Mouse (Mus musculus) right cerebral cortex, postnatal 4 days (tissue): Measurements from ENCODE around the gene Fstl1.

ENCODE experiments used
- DNase-seq: peaks from one replicate; pipeline ENCODE4 v3.0.0-alpha.2; 2022

The Fstl1 gene

DNA sequence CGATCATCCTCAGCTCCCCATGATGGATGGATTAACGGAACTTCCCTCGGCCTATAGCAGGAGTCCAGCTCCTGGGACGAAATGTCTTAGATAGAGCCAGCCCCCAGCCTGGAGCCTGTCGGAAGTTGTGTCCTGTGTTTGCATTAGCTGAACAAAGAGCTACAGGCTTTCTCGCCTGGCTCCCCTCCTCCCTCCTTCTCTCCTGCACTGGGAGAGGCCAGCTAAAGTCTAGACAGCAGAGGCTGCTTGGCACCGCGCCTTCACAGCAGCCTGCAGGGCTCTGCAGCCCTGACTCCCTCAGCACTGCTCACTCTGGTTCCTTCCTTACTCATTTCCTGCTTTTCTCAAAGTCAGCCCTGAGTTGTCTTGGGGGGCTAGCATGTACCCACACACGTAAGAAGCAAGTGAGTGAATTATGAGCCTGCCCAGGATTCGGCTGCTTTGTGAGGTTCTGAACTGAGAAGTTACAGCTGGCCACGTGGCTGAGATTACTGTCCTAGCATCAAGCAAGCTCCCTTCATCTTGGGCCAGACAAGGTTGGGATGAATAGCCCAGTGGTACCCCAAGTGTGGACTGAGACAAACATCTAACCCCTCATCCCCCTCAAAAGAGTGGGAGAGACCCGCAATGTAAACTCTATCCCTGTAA is 11.8 kb downstream of the Fstl1 start:
- DNase-seq, result peak; percentile 57

DNA sequence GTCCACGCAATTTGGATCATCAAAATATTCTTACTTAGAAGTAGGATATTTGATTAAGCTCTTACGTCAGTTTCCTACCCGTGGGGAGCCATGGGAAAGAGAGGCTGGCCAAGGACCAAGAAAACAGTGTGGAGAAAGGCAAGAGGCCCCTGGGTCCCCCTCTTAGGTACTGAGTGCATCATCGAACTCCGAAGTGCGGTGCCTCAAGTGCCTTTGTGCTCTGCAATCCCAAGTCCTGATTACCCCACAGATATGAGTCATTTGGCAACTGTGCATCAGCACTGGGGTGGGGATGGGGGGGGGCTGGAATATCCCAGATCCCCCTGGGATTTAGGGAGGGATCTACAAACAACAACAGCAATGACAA is 12.3 kb downstream of the Fstl1 start:
- DNase-seq, result no peak

DNA sequence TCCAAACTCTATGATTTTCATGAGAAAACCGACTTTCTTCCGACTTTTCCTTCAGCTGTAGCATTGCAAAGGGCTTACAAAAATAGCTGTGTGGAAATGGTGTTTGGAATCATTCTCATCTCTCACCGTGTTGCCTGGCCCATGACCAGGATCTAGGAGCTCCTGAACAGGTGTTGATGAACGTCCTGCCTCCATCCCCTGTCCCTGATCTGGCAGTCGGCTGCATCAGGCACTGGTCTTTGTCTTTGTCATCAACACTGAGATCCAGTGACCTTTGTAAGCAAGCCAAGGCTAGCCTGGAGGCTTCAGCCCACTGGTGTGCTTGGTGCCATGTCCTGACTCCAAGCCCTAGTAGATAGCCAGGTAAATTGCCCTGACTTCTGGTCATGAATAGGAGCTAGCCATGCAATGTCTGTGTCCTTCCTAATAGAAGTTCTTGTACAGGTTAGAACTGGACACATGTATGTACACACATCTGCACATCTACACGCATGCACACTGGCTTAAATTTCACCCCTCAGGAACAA is 12.8 kb downstream of the Fstl1 start:
- no peak for DNase-seq

DNA sequence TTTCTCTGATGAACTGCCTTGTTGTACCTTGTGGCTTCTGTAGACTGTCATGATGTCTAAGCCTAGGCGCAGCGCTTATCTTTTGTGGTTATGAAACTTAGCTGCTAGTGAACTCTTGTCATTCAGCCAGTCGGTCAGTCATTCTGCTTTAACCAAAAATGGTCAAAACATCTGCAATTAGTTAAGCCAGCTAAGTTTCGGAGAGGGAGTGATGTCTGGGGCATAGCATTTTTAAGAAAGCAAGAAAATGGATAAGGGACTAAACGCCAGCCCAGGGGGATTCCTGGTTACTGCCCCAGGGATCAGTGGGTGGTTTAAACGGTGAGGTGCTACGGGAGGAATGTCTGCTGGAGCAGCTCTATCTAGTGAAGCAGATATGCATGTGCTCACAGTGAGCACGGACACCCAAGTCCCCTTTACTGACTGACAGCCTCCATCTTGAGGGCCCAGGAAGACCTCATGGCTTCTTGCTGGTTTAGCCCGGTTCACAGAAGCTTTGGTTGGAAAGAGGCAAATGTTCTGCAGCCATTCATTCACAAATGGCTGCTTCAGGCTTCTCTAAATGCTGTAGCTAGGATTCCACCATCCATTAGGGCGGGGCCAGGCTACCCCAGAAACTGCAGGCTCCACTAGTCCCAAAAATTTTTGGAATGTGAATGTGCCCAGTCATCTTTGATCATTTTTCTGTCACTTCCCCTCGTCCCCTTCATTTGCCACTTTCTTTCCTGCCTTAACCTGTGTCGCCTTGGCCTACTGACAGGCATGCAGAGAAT is 13.5 kb downstream of the Fstl1 start:
- no peak for DNase-seq

DNA sequence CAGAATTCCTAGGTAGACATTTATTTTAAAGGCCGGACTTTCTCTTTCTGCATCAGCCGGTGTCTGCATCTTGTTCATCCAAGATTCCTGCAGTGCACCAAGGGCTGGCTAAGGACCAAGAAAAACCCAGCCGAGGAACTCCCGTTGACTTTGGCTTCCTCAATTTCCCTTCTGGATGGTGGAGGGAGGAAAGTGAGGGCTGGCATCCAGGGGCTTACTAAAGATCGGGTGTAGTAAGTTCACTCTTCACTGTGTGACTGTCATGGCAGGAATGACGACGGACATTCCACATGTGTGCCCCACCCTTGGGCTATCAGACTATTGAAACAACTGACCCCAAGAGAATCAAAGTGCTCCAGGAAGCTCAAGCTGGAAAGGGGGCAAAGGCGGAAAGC is 14.1 kb downstream of the Fstl1 start:
- DNase-seq, result no peak

DNA sequence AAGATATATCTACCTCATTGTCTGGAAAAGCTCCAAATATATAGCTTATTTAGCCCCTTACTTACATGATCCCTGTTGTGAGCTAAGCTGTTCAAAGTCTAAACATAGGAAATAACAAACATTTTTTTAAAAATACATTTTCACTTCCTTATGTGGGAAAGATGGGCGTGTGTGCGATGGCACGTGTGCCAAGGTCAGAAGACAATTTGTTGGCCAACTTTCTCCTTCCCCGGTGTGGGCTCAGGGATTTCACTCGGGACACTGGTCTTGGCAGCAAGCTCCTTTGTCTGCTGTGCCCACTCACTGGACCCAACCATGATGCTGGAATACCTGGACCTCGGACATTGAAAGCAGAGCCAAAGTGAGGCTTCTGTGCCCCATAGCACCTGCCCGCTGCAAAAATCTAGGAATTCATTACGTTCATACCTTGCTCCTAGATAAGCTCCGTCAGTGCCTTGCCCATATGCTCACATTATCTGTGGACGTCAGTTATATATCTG is 19.0 kb downstream of the Fstl1 start:
- DNase-seq, result no peak

DNA sequence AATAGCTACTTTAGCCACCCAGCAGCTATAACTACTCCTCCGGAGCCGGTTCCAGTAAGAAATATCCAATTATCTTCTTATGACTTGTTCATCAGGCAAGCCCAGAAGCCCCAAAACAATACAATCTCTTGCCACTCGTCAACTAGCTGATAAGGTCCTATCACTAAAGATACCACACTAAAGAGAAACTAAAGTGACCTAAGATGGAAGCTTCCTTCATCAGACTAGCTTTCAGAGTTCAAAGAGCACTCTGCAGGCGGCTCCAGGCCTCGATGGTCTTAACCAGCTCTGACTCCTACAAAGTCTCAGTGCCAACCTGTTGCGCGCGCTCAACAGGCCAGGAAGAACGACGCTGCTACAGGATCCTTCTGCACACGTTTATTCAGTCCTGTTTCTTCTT is 19.6 kb downstream of the Fstl1 start:
- DNase-seq, result no peak

DNA sequence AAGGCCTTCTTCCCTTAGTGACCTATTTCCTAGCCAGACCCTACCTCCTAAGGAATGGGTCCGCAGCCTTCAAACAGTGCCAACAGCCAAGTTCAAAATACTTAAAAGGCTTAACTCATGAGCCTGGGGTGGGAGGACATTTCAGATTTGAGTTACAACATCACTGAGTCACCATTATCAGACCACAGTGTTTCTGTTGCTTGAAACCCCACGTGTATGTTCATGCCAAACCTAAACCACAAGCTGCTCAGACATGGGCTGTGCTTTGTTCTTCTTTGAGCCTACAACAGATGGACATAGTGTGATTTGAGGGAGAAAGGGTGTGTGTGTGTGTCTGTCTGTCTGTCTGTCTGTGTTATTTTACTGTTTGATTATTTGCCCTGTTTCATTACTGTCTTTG is 24.4 kb downstream of the Fstl1 start:
- DNase-seq, result no peak

DNA sequence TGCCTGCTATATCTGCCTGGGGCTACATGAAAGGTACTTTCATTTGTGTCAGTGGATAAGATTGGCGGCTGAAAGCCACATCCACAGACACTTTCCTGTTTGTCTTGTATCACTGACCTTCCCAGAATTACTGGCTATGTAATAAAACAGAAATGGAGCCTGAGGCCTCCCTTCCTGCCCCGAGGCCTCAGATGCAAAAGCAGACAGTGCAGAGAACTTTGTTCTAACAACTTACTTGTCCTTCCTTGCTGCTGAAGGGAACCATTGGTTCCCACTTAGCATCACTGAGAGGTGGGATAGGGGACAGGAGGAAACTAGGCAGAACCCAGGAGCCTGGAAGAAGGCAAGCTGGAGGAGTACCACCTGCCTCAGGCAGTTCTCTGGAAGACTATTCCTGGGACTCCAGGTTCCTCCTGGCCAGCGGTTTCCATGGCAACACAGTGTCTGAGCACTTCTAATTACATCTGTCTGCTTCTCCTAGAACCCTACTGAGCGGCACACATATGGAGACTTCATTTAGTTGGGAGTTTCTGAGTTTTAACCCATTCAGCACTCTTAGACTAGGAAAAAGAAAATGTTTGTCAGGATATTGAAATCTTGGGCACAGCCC is 26.1 kb downstream of the Fstl1 start:
- no peak for DNase-seq

DNA sequence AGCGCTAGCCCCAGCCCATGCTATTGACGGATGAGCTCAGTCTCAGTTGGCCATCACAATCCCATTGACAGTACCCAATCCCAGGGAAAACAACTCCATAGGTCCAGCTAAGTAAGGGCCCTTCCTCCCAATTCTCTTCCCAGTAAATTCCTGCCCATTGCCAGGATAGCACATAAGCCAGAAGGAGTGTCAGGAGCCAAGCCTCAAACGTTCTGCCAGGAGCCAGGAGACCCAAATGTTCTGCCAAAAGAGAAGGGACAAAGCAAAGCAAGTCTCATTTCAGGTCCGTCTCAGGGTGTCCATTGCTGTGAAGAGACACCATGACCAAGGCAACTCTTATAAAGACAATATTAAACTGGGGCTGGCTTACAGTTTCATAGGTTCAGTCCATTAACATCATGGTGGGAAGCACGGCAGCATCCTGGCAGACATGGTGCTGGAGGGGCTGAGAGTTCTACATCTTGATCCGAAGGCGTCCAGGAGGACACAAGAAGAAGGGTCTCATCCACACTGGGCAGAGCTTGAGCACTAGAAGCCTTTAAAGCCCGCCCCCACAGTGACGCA is 26.8 kb downstream of the Fstl1 start:
- no peak for DNase-seq

DNA sequence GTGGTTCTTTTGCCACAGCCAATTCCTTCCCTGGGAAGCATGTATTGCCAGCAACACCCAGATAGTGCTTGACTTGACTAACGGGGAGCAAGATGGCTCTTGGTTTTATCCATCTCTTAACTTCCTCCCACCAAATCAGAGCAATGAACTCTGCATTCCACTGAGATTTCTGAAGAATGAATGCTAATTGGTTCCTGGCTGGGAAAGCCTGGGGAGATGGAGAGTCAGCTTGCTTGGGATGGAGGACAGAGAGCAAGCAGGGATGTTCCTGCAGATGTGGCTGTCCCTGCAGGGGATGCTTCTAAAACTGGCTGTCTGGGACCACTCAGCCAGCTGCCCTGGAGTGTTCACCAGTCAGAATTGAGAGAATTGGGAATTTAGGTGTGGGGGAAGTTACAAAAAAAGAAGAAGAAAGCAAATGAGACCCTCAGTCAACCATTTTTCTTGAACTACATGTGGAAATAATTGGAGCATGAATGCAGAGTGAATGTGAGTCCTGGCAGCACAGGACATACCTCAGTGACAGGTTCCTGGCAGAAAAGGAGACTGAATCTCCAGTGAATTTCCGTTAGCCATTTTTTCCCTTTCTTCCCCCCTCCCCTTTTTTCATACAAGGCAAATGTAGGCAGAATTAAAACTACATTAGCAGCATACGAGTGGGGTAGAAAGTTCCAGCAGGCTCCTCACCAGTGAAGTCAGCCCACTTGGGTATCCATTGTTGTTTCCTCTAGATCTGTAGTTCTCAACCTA is 29.2 kb downstream of the Fstl1 start:
- DNase-seq, result no peak

DNA sequence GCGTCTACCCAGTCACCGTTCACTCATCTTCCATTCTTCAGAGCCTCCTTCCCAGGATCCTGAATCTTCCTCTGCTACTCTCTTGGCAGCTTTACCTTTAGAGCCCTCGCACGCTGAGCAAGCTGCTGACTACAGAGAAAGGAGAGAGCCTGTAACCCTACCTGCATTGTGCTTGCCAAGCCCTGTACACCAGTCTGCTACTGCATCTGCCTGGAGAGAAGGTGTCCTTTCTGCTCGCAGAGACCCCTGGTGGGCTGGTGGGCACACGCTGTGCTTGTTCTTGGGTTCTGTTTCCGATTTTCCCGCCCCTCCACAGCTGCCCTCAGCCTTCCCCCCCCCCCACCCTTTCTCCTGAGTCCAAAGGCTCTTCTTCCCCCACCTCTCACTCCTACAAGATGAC is 30.6 kb downstream of the Fstl1 start:
- DNase-seq, result no peak

DNA sequence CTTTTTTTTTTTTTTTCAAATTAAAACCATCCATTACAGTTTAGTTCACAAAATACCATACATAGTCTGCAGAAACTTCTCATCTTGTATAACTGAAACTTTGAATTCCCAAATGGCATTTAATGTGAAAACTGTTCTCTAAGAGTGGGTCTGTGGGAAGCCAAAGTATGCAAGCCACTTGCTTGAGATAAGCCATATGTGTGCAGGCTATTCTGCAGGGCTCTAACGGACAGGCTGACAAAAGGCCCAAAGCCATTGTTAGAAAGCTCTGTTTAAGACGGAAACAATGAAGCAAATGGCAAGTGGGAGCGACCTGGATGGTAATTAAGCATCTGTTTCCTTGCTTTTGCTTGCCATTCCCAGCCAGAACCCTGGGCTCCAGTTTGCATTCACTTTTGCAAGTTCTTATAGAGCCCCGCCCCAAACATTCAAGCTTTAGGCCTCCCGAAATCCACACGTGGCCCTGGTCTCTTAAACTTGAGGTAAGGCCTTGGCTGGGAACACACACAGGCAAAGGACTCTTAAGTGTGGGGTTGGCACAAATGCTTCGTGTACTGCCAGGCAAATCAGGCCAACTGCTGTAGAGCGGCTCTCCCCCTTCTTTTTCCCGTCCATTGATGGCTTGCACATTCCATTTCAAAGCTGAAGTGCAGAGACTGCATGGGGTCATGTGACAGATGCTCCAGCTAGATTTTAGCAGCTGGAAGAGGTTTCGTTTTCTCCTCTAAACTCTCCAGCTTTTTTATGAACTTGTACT is 32.4 kb downstream of the Fstl1 start:
- DNase-seq, result no peak

DNA sequence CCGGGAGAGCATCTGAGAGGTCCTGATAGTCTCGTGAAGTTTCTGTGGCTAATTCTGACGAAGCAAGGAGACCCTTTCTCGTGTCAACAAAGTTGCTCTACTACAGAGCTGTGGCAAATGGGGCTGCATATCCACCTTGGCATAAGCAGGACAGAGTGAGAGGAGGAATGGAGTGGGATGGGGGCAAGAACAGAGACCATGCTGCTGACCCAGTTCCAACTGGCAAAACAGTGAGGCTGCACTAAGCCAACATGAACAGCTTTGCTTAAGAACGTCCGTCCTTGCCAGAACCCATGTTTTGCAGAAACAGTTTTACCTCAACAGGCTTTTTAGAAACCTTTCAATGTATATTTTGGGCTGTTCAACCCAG is 32.9 kb downstream of the Fstl1 start:
- DNase-seq, result no peak

DNA sequence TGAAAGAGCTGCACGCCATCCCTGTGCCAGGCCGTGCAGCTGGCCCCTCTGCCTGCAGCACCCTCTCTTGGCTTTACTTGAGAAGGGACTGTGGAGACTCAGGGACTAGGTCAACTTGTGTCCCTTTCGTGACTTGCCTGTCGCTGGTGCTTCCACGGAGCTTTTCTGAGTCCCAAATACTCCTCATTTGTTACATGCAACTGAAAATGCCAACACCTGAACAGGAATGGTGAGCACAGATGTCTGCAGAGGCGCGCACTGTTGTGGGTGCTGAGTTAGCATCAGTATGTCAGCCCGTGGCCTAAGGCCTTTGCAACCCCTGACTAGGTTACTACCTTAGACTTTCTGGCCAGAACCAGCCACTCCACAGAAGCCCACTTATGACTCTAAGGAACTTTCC is 35.2 kb downstream of the Fstl1 start:
- DNase-seq, result no peak

DNA sequence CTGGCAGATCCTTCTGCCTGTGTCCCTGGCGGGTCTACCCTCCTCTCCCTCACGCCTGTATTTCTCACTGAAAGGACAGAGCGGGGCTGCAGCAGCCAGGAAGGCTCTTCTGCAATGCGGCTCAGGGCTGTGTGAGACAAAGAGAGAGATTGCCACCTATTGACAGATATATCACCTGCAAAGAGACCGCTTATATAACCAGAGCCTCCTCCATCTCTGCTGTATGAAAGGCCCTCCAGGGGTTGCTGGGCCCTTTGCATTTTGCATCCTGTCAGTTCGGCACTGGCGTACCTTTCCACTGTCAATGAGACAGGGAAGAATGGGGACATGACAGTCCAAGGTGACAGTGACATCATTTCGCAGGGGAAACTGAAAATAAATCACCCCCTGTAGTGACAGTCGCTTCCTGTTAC is 35.8 kb downstream of the Fstl1 start:
- DNase-seq, result no peak

DNA sequence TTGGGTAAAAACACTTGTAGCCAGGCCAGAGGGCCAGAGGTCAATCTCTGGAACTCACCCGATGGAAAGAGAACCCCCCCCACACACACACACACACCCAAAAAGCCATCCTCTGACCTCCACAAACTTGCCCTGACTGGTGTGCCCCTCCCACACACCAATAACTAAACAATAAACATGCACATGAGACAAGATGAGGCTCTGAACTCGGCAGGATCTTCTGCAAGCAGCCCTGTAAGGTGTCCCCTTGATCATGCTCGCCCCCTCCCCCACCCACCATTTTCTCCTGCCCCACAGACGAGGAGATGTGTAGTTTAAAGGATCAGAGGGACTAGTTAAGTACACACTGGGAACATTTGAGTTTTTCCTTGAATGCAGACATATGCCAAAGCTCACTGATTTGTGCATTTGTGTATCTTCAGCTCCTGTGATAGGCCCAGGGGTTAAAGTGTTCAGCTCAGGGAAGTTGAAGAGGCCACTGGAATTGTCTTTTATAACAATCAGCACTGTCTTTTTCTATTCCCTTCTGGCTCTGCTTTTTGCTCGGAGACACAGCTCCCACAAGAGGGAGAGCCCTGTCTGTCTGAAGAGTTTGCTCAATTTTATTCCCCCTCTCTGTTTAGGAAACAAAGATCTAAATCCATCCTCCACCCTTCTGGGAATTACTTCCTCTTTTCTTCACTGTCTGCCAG is 37.2 kb downstream of the Fstl1 start:
- no peak for DNase-seq

DNA sequence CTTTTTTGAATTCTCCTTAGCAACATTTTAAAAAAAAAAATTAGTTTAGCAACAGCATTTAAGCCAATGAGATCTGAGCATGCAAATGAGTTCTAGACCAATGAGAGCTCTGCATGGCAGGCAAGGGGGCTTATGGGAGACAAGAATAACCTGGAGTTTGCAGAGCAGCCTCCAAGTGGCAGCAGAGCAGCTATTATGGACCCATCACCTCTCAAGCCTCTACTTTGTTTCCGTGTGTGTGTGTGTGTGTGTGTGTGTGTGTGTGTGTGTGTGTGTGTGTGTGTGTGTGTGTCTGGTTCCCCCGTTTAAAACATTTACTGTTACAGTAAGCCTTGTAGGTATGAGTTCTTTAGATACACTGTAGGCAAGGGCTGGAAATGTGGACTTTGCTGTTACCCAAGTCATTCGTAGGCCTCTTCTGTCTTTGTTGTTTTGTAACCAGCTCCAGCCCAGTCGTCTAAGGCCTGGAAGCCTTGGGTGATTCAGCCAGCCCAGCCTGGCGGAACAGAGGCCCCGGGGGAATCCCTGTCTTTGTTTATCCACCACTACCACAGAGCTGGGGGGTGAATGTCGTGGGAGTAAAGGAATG is 37.8 kb downstream of the Fstl1 start:
- DNase-seq, result peak; percentile 64

DNA sequence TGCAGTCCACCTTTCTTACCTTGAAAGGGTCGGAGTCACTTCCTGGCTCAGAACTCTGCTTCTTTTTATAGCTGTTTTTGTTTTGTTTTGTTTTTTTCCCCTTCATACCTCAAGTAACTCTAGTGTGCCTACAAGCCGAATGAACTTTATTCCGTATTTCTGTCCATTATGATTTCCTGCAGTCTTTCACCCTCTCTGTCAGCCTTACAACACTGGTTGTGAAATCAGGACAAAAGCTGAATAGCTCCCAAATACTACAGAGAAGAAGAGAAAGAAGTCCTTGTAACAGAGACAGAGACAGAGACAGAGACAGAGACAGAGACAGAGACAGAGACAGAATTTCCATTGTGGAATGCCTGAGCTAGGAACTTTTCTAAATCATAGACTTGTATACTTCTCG is 41.3 kb downstream of the Fstl1 start:
- no peak for DNase-seq

DNA sequence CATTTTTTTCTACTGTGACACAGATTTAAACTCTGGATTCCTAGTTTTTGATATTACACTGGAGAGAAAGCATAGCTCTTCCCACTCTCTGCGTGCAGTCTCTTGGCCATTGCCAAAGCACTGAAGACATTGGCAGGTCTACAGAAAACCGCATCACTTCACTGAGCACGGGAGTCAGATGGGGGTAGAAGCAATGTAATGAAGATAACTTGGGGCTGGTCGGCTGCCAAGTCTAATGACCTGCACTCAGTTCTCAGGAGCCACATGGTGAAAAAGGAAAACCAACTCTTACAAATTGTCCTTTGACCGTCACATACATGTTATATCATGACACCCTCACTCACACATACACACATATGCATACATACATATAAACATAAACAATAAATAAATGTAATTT is 47.3 kb downstream of the Fstl1 start:
- DNase-seq, result no peak
